Mouse (Mus musculus) brown adipose tissue, adult 24 weeks (tissue): Measurements from ENCODE around the gene Llcfc1. TPM values are rescaled to one million over a fixed set of nuclear protein-coding genes. Genes with fewer than 3 reads are reported as not detected.

Experiments used
- H3K27ac ChIP-seq: fragments of 200-500 bp; replicated peaks from 2 replicates; pipeline ENCODE4 v1.5.1; 2012; ENCODE audit warnings: low read depth, mild to moderate bottlenecking, low read length
- H3K4me1 ChIP-seq: fragments of 200-500 bp; 2 replicates; pipeline ENCODE4 v1.6.1; 2012; ENCODE audit warnings: low read length, mixed read lengths; ENCODE audit not compliant: control insufficient read depth, insufficient read depth, insufficient read length
- H3K4me3 ChIP-seq: fragments of 200-500 bp; 2 replicates; pipeline ENCODE4 v1.5.1; 2012; ENCODE audit warnings: low read depth, mild to moderate bottlenecking, low read length, moderate library complexity; ENCODE audit not compliant: insufficient read depth
- polyA plus RNA-seq: library from polyadenylated mRNA; stranded (reverse); fragments of >200 nt; gene quantifications from 2 replicates; pipeline ENCODE4 v1.2.4, GENCODE M21; 2012; ENCODE audit not compliant: missing spikeins, insufficient read depth, insufficient read length

Gene Llcfc1
- polyA plus RNA-seq, result not detected in 2 replicates

GRCm38 (mm10) chr6:41684131-41684530 lies at the start of gene Llcfc1:
TSS of gene Llcfc1 (plus strand) at chr6:41684431.
- Histone ChIP-seq H3K4me1 (no peaks in the 10 kb centered on the region), H3K27ac (no peak within 1 kb of the TSS), H3K4me3 (no peak within 1 kb of the TSS)

GRCm38 (mm10) chr6:41635211-41635610 lies 49.0 kb upstream of the Llcfc1 start:
- Histone ChIP-seq H3K4me1 (no peaks in the 10 kb centered on the region), H3K27ac (no peak overlapping the region), H3K4me3 (no peak overlapping the region)

- H3K4me1 ChIP-seq, result no peaks in the 10 kb centered on the region
- H3K4me3 ChIP-seq, result no peak within 1 kb of the TSS
- no peak within 1 kb of the TSS for H3K27ac ChIP-seq
Observed at GRCm38 (mm10) chr6:41636178-41636577, 48.1 kb upstream of the Llcfc1 start, which contains the start of gene Trpv6. TSS of gene Trpv6 (minus strand) at chr6:41636405.

GRCm38 (mm10) chr6:41637393-41637792 lies 46.8 kb upstream of the Llcfc1 start:
- no peak overlapping the region for H3K27ac ChIP-seq
- H3K4me1 ChIP-seq, result no peaks in the 10 kb centered on the region
- H3K4me3 ChIP-seq, result no peak overlapping the region

- H3K27ac ChIP-seq, result no peak overlapping the region
- H3K4me3 ChIP-seq, result no peak overlapping the region
- H3K4me1 ChIP-seq, result no peaks in the 10 kb centered on the region
Observed at GRCm38 (mm10) chr6:41637927-41638506, 46.2 kb upstream of the Llcfc1 start.

- Histone ChIP-seq H3K4me1 (no peaks in the 10 kb centered on the region), H3K27ac (no peak overlapping the region), H3K4me3 (no peak overlapping the region)
Observed at GRCm38 (mm10) chr6:41640449-41640848, 43.8 kb upstream of the Llcfc1 start.

- H3K4me3 ChIP-seq, result no peak overlapping the region
- H3K4me1 ChIP-seq, result no peaks in the 10 kb centered on the region
- no peak overlapping the region for H3K27ac ChIP-seq
Observed at GRCm38 (mm10) chr6:41641173-41641866, 42.9 kb upstream of the Llcfc1 start.

- Histone ChIP-seq H3K27ac (no peak overlapping the region), H3K4me1 (no peaks in the 10 kb centered on the region), H3K4me3 (no peak overlapping the region)
Observed at GRCm38 (mm10) chr6:41642765-41643164, 41.5 kb upstream of the Llcfc1 start.

GRCm38 (mm10) chr6:41643227-41643626 lies 41.0 kb upstream of the Llcfc1 start:
- no peak overlapping the region for H3K27ac ChIP-seq
- no peak overlapping the region for H3K4me3 ChIP-seq
- no peaks in the 10 kb centered on the region for H3K4me1 ChIP-seq

- H3K4me3 ChIP-seq, result no peak overlapping the region
- no peak overlapping the region for H3K27ac ChIP-seq
- H3K4me1 ChIP-seq, result no peaks in the 10 kb centered on the region
Observed at GRCm38 (mm10) chr6:41646220-41646619, 38.0 kb upstream of the Llcfc1 start.

- H3K4me3 ChIP-seq, result no peak overlapping the region
- H3K27ac ChIP-seq, result no peak overlapping the region
- H3K4me1 ChIP-seq, result no peaks in the 10 kb centered on the region
Observed at GRCm38 (mm10) chr6:41646672-41647071, 37.6 kb upstream of the Llcfc1 start.

GRCm38 (mm10) chr6:41653173-41653572 lies 31.1 kb upstream of the Llcfc1 start:
- Histone ChIP-seq H3K4me1 (no peaks in the 10 kb centered on the region), H3K4me3 (no peak overlapping the region), H3K27ac (no peak overlapping the region)

- Histone ChIP-seq H3K27ac (no peak overlapping the region), H3K4me3 (no peak overlapping the region), H3K4me1 (no peaks in the 10 kb centered on the region)
Observed at GRCm38 (mm10) chr6:41654648-41655047, 29.6 kb upstream of the Llcfc1 start.

- H3K27ac ChIP-seq, result no peak overlapping the region
Observed at GRCm38 (mm10) chr6:41658487-41658886, 25.7 kb upstream of the Llcfc1 start.

GRCm38 (mm10) chr6:41662320-41662719 lies 21.9 kb upstream of the Llcfc1 start:
- Histone ChIP-seq H3K4me3 (no peak overlapping the region), H3K4me1 (no peaks in the 10 kb centered on the region), H3K27ac (no peak overlapping the region)

More at GRCm38 (mm10) chr6:41658487-41658886, 25.7 kb upstream of the Llcfc1 start:
- no peaks in the 10 kb centered on the region for H3K4me1 ChIP-seq
- no peak overlapping the region for H3K4me3 ChIP-seq

- Histone ChIP-seq H3K4me1 (no peaks in the 10 kb centered on the region), H3K4me3 (no peak overlapping the region), H3K27ac (no peak overlapping the region)
Observed at GRCm38 (mm10) chr6:41676530-41676929, 7.7 kb upstream of the Llcfc1 start.
